Mouse (Mus musculus) testis, adult 2 months (tissue): ENCODE data around the gene Naglu.

Experiments used
- CTCF ChIP-seq: fragments of 200-500 bp; IDR thresholded peaks from 2 replicates; pipeline ENCODE4 v1.5.1; 2012; ENCODE audit warnings: low read depth, mild to moderate bottlenecking, inconsistent platforms, low read length, moderate library complexity; ENCODE audit not compliant: control insufficient read depth, insufficient read depth, insufficient replicate concordance
- POLR2A ChIP-seq: fragments of 200-500 bp; IDR thresholded peaks from 2 replicates; pipeline ENCODE4 v1.6.1; 2012; ENCODE audit warnings: low read depth, mild to moderate bottlenecking, inconsistent platforms, low read length, moderate library complexity; ENCODE audit not compliant: control insufficient read depth

DNA sequence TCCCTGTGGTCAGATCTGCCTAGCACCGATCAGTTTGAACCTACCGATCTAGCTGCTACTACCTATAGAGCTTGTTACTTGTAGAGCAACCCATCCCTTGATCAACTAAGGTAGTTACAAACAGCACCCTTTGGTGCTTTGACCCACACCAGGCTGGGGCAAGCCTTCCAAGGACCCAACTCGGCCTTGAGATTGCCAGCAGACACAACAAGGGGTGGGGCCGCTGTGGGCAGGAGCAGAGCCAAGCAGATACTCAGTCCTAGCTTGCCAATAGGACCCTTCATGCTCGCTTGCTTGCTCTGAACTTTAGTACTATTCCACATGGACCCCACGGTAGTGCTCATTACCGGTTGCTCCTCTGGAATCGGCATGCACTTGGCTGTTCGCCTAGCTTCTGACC is 8.3 kb downstream of the Naglu start, which contains the start of gene Hsd17b1:
- no peak for TF ChIP-seq POLR2A
- TF ChIP-seq CTCF: no peak
